Mouse (Mus musculus): ENCODE results near the gene Gm3512. TPM values are rescaled to one million over a fixed set of nuclear protein-coding genes. Genes with fewer than 3 reads are reported as not detected.
"Not testable (repeated sequence)": the region's sequence is repeated elsewhere in the genome, so short reads cannot be mapped to it uniquely, and the experiment has no call there.

Gm3512 gene
- 2.9 and 3.2 TPM in 2 replicates for polyA plus RNA-seq (2015; fragmentation: Nextera tagmentation; extraction: Ambion mirVana)

GRCm38 (mm10) chr14:7174483-7174971 lies at the start of gene Gm3512:
Gene Gm3512 (minus strand): TSS chr14:7174533.
- ATAC-seq (replicated peaks; ENCODE audit: low FRiP score, low read depth); H3K4me1 ChIP-seq (replicated peaks; ENCODE audit: insufficient read depth, low read length); H3K9me3 ChIP-seq (replicated peaks; ENCODE audit: low read length); H3K9ac ChIP-seq (ENCODE audit: low read depth, low read length); H3K27me3 ChIP-seq (ENCODE audit: insufficient read depth, low read length); DNase-seq (ENCODE audit: low spot score); H3K27ac ChIP-seq; H3K36me3 ChIP-seq (ENCODE audit: insufficient read depth, low read length); H3K4me3 ChIP-seq (replicated peaks; ENCODE audit: low read depth, low read length); H3K4me2 ChIP-seq (ENCODE audit: low read length): not testable (repeated sequence)
- no CpG with 5 or more reads among the region's 37 CpGs for WGBS

GRCm38 (mm10) chr14:7200070-7200469 lies 25.7 kb upstream of the Gm3512 start:
- not testable (repeated sequence) for ATAC-seq (replicated peaks; ENCODE audit: low FRiP score, low read depth); H3K4me1 ChIP-seq (replicated peaks; ENCODE audit: insufficient read depth, low read length); H3K27ac ChIP-seq; H3K4me3 ChIP-seq (replicated peaks; ENCODE audit: low read depth, low read length); H3K9me3 ChIP-seq (replicated peaks; ENCODE audit: low read length); H3K4me2 ChIP-seq (ENCODE audit: low read length); H3K27me3 ChIP-seq (ENCODE audit: insufficient read depth, low read length); DNase-seq (ENCODE audit: low spot score); H3K9ac ChIP-seq (ENCODE audit: low read depth, low read length); H3K36me3 ChIP-seq (ENCODE audit: insufficient read depth, low read length)
- 82% methylated on average over 2 of the region's 3 CpGs for WGBS

GRCm38 (mm10) chr14:7194440-7194839 lies 20.1 kb upstream of the Gm3512 start, which contains the start of gene Gm16434:
Gene Gm16434 (minus strand): TSS chr14:7194540.
- not testable (repeated sequence) for H3K4me3 ChIP-seq (replicated peaks; ENCODE audit: low read depth, low read length); H3K27me3 ChIP-seq (ENCODE audit: insufficient read depth, low read length); H3K4me2 ChIP-seq (ENCODE audit: low read length); ATAC-seq (replicated peaks; ENCODE audit: low FRiP score, low read depth); H3K9me3 ChIP-seq (replicated peaks; ENCODE audit: low read length); H3K4me1 ChIP-seq (replicated peaks; ENCODE audit: insufficient read depth, low read length); H3K27ac ChIP-seq; DNase-seq (ENCODE audit: low spot score); H3K9ac ChIP-seq (ENCODE audit: low read depth, low read length); H3K36me3 ChIP-seq (ENCODE audit: insufficient read depth, low read length)
- no CpG with 5 or more reads among the region's 2 CpGs for WGBS

- not testable (repeated sequence) for H3K27ac ChIP-seq; ATAC-seq (replicated peaks; ENCODE audit: low FRiP score, low read depth); DNase-seq (ENCODE audit: low spot score); H3K27me3 ChIP-seq (ENCODE audit: insufficient read depth, low read length); H3K4me3 ChIP-seq (replicated peaks; ENCODE audit: low read depth, low read length); H3K4me1 ChIP-seq (replicated peaks; ENCODE audit: insufficient read depth, low read length); H3K9me3 ChIP-seq (replicated peaks; ENCODE audit: low read length); H3K36me3 ChIP-seq (ENCODE audit: insufficient read depth, low read length); H3K4me2 ChIP-seq (ENCODE audit: low read length); H3K9ac ChIP-seq (ENCODE audit: low read depth, low read length)
- WGBS: no CpG with 5 or more reads among the region's 2 CpGs
Observed at GRCm38 (mm10) chr14:7125312-7125711, 49.0 kb downstream of the Gm3512 start, which contains the start of gene Gm6676. Gene Gm6676 (minus strand): TSS chr14:7125412.

GRCm38 (mm10) chr14:7105124-7105802 lies 69.1 kb downstream of the Gm3512 start:
- 0 out of 2 replicates have a peak, but pooled peaks have one; percentile 13 for ATAC-seq (replicated peaks; ENCODE audit: low FRiP score, low read depth)
- WGBS: 0% methylated on average over 7 of the region's 54 CpGs
- DNase-seq (ENCODE audit: low spot score): peak; percentile 22
- Histone ChIP-seq H3K27ac (0 out of 2 replicates have a peak overlapping the region, but pooled peaks have one; percentile 19), H3K4me2 (ENCODE audit: low read length) (peak overlapping the region; percentile 55), H3K4me3 (replicated peaks; ENCODE audit: low read depth, low read length) (peak overlapping the region; percentile 30)
- not testable (repeated sequence) for H3K4me1 ChIP-seq (replicated peaks; ENCODE audit: insufficient read depth, low read length); H3K27me3 ChIP-seq (ENCODE audit: insufficient read depth, low read length); H3K9me3 ChIP-seq (replicated peaks; ENCODE audit: low read length); H3K9ac ChIP-seq (ENCODE audit: low read depth, low read length); H3K36me3 ChIP-seq (ENCODE audit: insufficient read depth, low read length)

Other genes starting within 250 kb of the Gm3512 start
- not detected in 2 replicates for gene Gm6356, start 200.7 kb downstream of the Gm3512 start, polyA plus RNA-seq (2015; fragmentation: Nextera tagmentation; extraction: Ambion mirVana)
- 0.34 and 0.42 TPM in 2 replicates for gene Gm10406, start 147.1 kb downstream of the Gm3512 start, polyA plus RNA-seq (2015; fragmentation: Nextera tagmentation; extraction: Ambion mirVana)
- not detected in 2 replicates for gene Gm3685, start 129.6 kb downstream of the Gm3512 start, polyA plus RNA-seq (2015; fragmentation: Nextera tagmentation; extraction: Ambion mirVana)
- gene Gm3696, start 73.9 kb downstream of the Gm3512 start, polyA plus RNA-seq (2015; fragmentation: Nextera tagmentation; extraction: Ambion mirVana): 0.70 and 0.83 TPM in 2 replicates
- not detected in 2 replicates for gene Gm6676, start 49.1 kb downstream of the Gm3512 start, polyA plus RNA-seq (2015; fragmentation: Nextera tagmentation; extraction: Ambion mirVana)
- not detected in 2 replicates for gene Gm16434, start 20.0 kb upstream of the Gm3512 start, polyA plus RNA-seq (2015; fragmentation: Nextera tagmentation; extraction: Ambion mirVana)
- not detected in 2 replicates for gene Gm3727, start 90.2 kb upstream of the Gm3512 start, polyA plus RNA-seq (2015; fragmentation: Nextera tagmentation; extraction: Ambion mirVana)
- 0.41 and 0.54 TPM in 2 replicates for gene Gm3739, start 140.5 kb upstream of the Gm3512 start, polyA plus RNA-seq (2015; fragmentation: Nextera tagmentation; extraction: Ambion mirVana)
- gene Gm5797, start 157.9 kb upstream of the Gm3512 start, polyA plus RNA-seq (2015; fragmentation: Nextera tagmentation; extraction: Ambion mirVana): not detected in 2 replicates
- gene Gm8374, start 190.6 kb upstream of the Gm3512 start, polyA plus RNA-seq (2015; fragmentation: Nextera tagmentation; extraction: Ambion mirVana): not detected in 2 replicates